Mouse (Mus musculus): ENCODE data around the gene Armc2.

GRCm38 (mm10) chr10:42042087-42042486 lies 23.8 kb upstream of the Armc2 start:
- TF ChIP-seq CTCF (conservative IDR thresholded peaks at IDR 0.05; ENCODE audit: low read length) (no peak), NANOG (IDR thresholded peaks at IDR 0.05; ENCODE audit: borderline replicate concordance, low read length) (no peak)
